Mouse (Mus musculus) embryonic facial prominence, embryonic 10.5 days (tissue): ENCODE measurements around the gene Slc17a7. TPM values are rescaled to one million over a fixed set of nuclear protein-coding genes. Genes with fewer than 3 reads are reported as not detected.
A peak's percentile ranks its signal among the peaks of the same experiment; 100 is the strongest.
"Not testable (repeated sequence)": the region's sequence is repeated elsewhere in the genome, so short reads cannot be mapped to it uniquely, and the experiment has no call there.

Experiments
- DNase-seq: peaks from one replicate; pipeline ENCODE4 v3.0.0-alpha.2; 2017; ENCODE audit warnings: low spot score
- H3K27ac ChIP-seq: fragments of 300-500 bp; sonication (generic); replicated peaks from 2 replicates; pipeline ENCODE4 v1.5.1; 2016; ENCODE audit warnings: mild to moderate bottlenecking
- H3K27me3 ChIP-seq: fragments of 300-500 bp; sonication (generic); replicated peaks from 2 replicates; pipeline ENCODE4 v1.6.1; 2016; ENCODE audit warnings: low read depth, mild to moderate bottlenecking; ENCODE audit not compliant: poor library complexity, severe bottlenecking
- H3K36me3 ChIP-seq: fragments of 300-500 bp; sonication (generic); replicated peaks from 2 replicates; pipeline ENCODE4 v1.6.1; 2016; ENCODE audit warnings: mild to moderate bottlenecking, moderate library complexity
- H3K4me1 ChIP-seq: fragments of 300-500 bp; sonication (generic); 2 replicates; pipeline ENCODE4 v1.6.1; 2016
- H3K4me3 ChIP-seq: fragments of 300-500 bp; sonication (generic); 2 replicates; pipeline ENCODE4 v1.5.1; 2016; ENCODE audit warnings: mild to moderate bottlenecking, moderate library complexity
- H3K9me3 ChIP-seq: fragments of 300-500 bp; sonication (generic); 2 replicates; pipeline ENCODE4 v1.6.1; 2016; ENCODE audit warnings: mild to moderate bottlenecking
- WGBS: fragments of 180-500 bp; shearing (Covaris S2); methylation state at CpG from one replicate; pipeline ENCODE4 v1.1.7; 2016; 5-methylcytosine and 5-hydroxymethylcytosine counted together
- polyA plus RNA-seq: library from polyadenylated mRNA; unstranded; fragments of >200 nt; fragmentation: Nextera tagmentation; extraction: Ambion mirVana; gene quantifications from 2 replicates; pipeline ENCODE4 v1.2.1, GENCODE M21; 2016

The Slc17a7 gene
- polyA plus RNA-seq, 1 experiment from 2014 or later, result 0.74 TPM

DNA sequence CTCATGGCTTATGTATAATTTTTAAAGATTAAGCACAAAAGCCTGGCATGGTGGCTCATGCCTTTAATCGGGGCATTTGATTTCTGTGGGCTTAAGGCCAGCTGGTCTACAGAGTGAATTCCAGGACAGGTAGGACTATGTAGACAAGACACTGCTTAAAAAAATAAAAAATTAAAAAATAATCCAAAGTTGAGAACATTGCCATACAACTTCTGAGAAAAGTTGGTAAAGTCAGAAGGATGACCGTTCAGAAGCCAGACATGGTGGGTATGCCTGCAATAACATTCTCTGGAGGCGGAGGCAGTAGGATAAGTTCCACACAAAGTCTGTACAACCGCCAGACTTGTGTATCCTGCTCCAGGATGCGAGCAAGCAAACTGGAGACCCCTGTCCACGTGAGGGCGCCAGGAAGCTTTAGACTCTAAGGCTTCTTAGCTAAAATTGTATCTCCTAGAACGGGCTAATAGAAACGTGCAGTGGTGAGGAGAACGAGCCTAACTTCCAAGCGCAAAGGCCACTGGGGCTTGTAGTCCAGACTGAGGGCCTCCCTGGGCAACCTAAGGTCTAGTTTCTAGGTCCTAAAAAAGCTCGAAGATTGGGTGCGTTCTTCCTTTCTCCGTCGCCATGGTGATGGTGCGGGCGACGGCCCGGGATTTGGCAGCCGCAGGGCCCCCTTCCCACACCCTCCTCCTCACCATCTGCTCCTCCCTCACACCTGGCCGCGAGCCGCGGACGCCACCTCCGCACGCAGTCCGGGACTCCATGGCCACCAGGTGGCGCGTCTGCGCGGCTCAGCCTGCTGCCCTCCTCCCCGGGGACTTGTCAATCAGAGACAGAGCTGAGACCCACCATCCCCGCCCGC lies 1.9 kb upstream of the Slc17a7 start:
- Histone ChIP-seq H3K9me3 (no peaks in the 10 kb centered on the region), H3K36me3 (peaks cover 42% of the 10 kb centered on the region), H3K27me3 (peaks cover 47% of the 10 kb centered on the region), H3K4me3 (peak overlapping the region; percentile 51), H3K27ac (peak overlapping the region; percentile 42), H3K4me1 (peaks cover 17% of the 10 kb centered on the region)
- 5% methylated on average over 35 of the region's 35 CpGs for WGBS
- DNase-seq, result peak; percentile 92

DNA sequence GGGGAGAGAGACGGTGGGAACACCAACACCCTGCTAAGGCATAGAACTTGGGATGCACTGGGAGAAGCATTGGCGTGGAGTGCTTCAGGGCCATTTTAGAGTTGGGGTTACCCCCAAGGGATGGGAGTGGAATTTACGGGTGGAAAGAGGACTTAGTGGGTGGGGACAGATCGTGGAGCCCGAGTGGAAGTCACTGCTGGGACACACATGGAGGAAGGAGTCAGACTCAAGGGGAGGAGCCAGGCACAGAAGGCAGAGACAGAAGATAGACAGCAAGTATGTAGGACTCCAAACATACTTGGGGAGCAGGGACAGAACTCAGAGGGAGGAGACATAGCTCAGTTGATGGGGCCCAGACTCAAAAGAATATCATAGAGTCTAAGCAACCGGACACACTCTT lies 1.2 kb upstream of the Slc17a7 start:
- H3K9me3 ChIP-seq, result no peaks in the 10 kb centered on the region
- 29% methylated on average over 6 of the region's 6 CpGs for WGBS
- peaks cover 17% of the 10 kb centered on the region for H3K4me1 ChIP-seq
- peak overlapping the region; percentile 51 for H3K4me3 ChIP-seq
- peaks cover 37% of the 10 kb centered on the region for H3K36me3 ChIP-seq
- DNase-seq, result no peak
- peaks cover 54% of the 10 kb centered on the region for H3K27me3 ChIP-seq
- H3K27ac ChIP-seq, result peak overlapping the region; percentile 42

DNA sequence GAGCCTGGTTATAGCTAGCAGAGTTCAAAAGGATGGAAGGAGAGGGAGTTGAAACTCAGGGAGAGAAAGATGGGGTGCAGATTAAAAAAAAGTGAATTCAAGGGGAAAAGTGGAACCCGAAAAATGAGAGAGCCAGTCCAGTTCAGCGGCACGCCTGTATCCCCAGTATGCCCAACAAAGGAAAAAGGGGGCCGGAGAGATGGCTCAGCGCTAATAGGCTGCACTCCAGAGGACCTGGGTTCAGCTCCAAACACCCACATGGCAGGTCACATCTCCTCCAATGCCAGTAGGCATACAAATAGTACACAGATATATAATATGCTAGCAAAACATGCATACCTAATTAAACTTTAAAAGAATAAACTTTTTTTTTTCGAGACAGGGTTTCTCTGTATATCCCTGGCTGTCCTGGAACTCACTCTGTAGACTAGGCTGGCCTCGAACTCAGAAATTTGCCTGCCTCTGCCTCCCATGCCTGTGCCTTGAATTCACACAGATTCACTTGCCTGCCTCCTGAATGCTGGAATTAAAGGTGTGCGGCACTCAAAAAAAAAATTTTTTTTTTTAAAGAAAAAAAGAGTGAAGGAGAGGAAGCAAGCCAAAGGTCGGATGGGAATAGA lies 643 bp upstream of the Slc17a7 start:
- peaks cover 60% of the 10 kb centered on the region for H3K27me3 ChIP-seq
- H3K9me3 ChIP-seq, result no peaks in the 10 kb centered on the region
- peaks cover 22% of the 10 kb centered on the region for H3K4me1 ChIP-seq
- no peak overlapping the region for H3K27ac ChIP-seq
- 77% methylated on average over 9 of the region's 9 CpGs for WGBS
- peaks cover 31% of the 10 kb centered on the region for H3K36me3 ChIP-seq
- DNase-seq, result no peak
- H3K4me3 ChIP-seq, result peak overlapping the region; percentile 57; the same call in 1 of the 2 replicates

DNA sequence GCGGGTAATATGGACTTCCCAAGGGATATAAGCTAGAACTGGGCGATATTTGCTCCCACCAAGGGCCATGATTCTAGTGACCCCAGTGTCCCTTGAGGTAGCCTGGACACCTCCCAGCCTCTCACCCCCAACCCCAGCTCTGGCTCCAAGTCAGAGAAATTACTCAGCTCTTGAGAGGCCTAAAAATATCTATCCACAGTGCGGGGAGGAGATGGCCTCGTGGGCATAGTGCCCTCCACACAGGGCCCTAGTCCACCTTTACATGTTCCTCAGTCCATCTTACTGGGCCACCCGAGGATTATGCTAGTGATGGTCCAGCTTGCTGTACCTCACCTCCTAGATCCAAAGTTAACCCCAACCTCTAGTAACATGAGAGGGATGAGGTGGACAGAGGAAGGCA lies 1.1 kb downstream of the Slc17a7 start:
- no peak overlapping the region for H3K4me3 ChIP-seq

GRCm38 (mm10) chr7:45165701-45166100 lies 2.0 kb downstream of the Slc17a7 start:
- Histone ChIP-seq H3K9me3 (peaks cover 21% of the 10 kb centered on the region), H3K27ac (no peak overlapping the region), H3K4me3 (no peak overlapping the region), H3K36me3 (peaks cover 5% of the 10 kb centered on the region), H3K4me1 (peaks cover 26% of the 10 kb centered on the region), H3K27me3 (peaks cover 86% of the 10 kb centered on the region)
- WGBS, result 44% methylated on average over 11 of the region's 11 CpGs
- no peak for DNase-seq

More for the DNA sequence above, 1.1 kb downstream of the Slc17a7 start:
- H3K36me3 ChIP-seq, result peaks cover 14% of the 10 kb centered on the region
- 73% methylated on average over 5 of the region's 5 CpGs for WGBS
- DNase-seq, result no peak
- peaks cover 77% of the 10 kb centered on the region for H3K27me3 ChIP-seq
- peaks cover 12% of the 10 kb centered on the region for H3K9me3 ChIP-seq
- no peak overlapping the region for H3K27ac ChIP-seq
- H3K4me1 ChIP-seq, result peaks cover 26% of the 10 kb centered on the region

GRCm38 (mm10) chr7:45166950-45167401 lies 3.2 kb downstream of the Slc17a7 start:
- Histone ChIP-seq H3K4me3 (no peak overlapping the region), H3K4me1 (peaks cover 21% of the 10 kb centered on the region), H3K27ac (no peak overlapping the region), H3K9me3 (peaks cover 30% of the 10 kb centered on the region), H3K36me3 (no peaks in the 10 kb centered on the region), H3K27me3 (peaks cover 98% of the 10 kb centered on the region)
- 27% methylated on average over 10 of the region's 10 CpGs for WGBS
- DNase-seq, result no peak

DNA sequence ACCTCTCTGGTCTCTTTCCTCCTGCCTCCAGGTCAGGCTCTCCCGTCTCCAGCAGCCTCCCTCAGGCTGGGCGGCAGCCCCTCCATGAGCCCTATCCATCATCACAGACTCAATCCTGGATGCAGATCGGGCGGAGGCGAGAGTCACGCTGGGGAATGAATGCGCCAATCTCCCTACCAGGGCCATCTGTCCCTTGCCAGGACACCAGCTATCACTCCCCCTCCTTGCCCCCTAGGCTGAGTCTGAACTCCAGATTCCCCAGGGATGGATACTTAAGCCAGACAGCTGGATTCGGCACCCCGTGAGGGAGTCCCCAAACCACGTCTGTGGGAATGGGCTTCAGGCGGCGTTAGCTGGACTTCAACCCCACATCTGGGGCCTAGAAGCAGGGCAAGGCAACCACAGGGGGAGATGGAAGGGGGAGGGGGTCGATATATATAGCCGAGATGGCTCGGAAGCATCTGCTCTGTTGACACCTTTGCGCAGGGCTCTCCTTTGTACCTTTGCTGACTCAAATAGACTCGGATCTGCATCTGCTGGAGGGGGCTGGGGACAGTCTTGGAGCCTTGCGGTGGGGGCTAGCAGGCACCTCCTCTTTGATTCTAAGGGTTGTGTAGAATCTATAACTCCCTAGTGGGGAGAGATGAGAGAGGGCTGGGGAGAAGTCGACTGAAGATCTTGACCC lies 4.2 kb downstream of the Slc17a7 start:
- peaks cover 35% of the 10 kb centered on the region for H3K9me3 ChIP-seq
- peak overlapping the region; percentile 25; the same call in 1 of the 2 replicates for H3K4me3 ChIP-seq
- H3K27me3 ChIP-seq, result peaks cover 100% of the 10 kb centered on the region
- peak; percentile 28 for DNase-seq
- WGBS, result 3% methylated on average over 19 of the region's 19 CpGs
- no peak overlapping the region for H3K27ac ChIP-seq
- peaks cover 14% of the 10 kb centered on the region for H3K4me1 ChIP-seq
- H3K36me3 ChIP-seq, result no peaks in the 10 kb centered on the region

DNA sequence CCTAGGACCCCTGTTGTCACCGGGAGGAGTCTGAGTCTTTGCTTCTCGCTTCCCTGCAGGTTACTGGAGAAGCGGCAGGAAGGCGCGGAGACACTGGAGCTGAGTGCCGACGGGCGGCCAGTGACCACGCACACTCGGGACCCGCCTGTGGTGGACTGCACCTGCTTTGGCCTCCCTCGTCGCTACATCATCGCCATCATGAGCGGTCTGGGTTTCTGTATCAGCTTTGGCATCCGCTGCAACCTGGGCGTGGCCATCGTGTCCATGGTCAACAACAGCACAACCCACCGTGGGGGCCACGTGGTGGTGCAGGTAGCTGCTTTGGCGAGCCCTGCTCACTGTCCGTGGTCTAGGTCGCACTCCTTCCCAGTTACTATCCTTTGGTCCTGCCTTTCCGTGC lies 4.9 kb downstream of the Slc17a7 start:
- Histone ChIP-seq H3K4me1 (peaks cover 14% of the 10 kb centered on the region), H3K36me3 (no peaks in the 10 kb centered on the region), H3K4me3 (peak overlapping the region; percentile 23; the same call in 1 of the 2 replicates), H3K27me3 (peaks cover 99% of the 10 kb centered on the region), H3K27ac (no peak overlapping the region), H3K9me3 (peaks cover 36% of the 10 kb centered on the region)
- 4% methylated on average over 24 of the region's 24 CpGs for WGBS
- DNase-seq, result no peak

- Histone ChIP-seq H3K27ac (no peak overlapping the region), H3K4me3 (no peak overlapping the region), H3K27me3 (peaks cover 99% of the 10 kb centered on the region), H3K36me3 (no peaks in the 10 kb centered on the region), H3K9me3 (peaks cover 36% of the 10 kb centered on the region), H3K4me1 (peaks cover 9% of the 10 kb centered on the region)
- no peak for DNase-seq
- WGBS, result 94% methylated on average over 3 of the region's 3 CpGs
These were observed 5.7 kb downstream of the Slc17a7 start for GRCm38 (mm10) chr7:45169495-45169894.

DNA sequence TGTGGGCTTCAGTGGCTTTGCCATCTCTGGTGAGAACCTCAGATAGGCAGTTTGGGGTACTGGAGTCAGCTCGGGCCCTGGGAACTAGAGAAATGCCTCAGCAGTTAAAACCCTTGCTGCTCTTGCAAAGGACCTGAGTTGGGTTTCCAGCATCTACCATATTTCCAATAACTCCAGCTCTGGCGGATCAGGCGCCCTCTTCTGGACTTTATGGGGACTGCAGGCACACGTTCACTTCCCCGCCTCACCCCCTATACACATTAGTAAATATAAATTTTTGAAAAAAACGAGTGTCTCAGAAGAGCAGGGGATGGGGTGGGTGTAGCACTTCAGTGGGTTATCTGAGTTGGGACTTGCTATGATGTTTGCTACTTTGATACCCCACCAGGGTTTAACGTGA lies 9.2 kb downstream of the Slc17a7 start:
- Histone ChIP-seq H3K4me1 (peaks cover 28% of the 10 kb centered on the region), H3K27ac (no peak overlapping the region), H3K36me3 (no peaks in the 10 kb centered on the region), H3K9me3 (peaks cover 36% of the 10 kb centered on the region), H3K27me3 (peaks cover 99% of the 10 kb centered on the region), H3K4me3 (0 out of 2 replicates have a peak overlapping the region, but pooled peaks have one; percentile 5)
- 55% methylated on average over 7 of the region's 7 CpGs for WGBS
- DNase-seq, result no peak

GRCm38 (mm10) chr7:45173772-45174171 lies 10.0 kb downstream of the Slc17a7 start:
- not testable (repeated sequence) for H3K36me3 ChIP-seq, H3K27ac ChIP-seq, H3K4me3 ChIP-seq, DNase-seq
- H3K9me3 ChIP-seq, result peaks cover 35% of the 10 kb centered on the region
- H3K27me3 ChIP-seq, result peaks cover 99% of the 10 kb centered on the region
- H3K4me1 ChIP-seq, result peaks cover 24% of the 10 kb centered on the region
- WGBS, result 50% methylated on average over 1 of the region's 1 CpGs

- 3% methylated on average over 29 of the region's 29 CpGs for WGBS
- H3K4me3 ChIP-seq, result peak overlapping the region; percentile 43
- peaks cover 25% of the 10 kb centered on the region for H3K9me3 ChIP-seq
- no peak overlapping the region for H3K27ac ChIP-seq
- H3K4me1 ChIP-seq, result peaks cover 24% of the 10 kb centered on the region
- H3K27me3 ChIP-seq, result peaks cover 99% of the 10 kb centered on the region
- H3K36me3 ChIP-seq, result no peaks in the 10 kb centered on the region
- DNase-seq, result no peak
These were observed 11.0 kb downstream of the Slc17a7 start for GRCm38 (mm10) chr7:45174567-45175280.
